Mouse (Mus musculus): Measurements from ENCODE around the gene Ptger4. TPM values are rescaled to one million over a fixed set of nuclear protein-coding genes. Genes with fewer than 3 reads are reported as not detected.
A peak's percentile ranks its signal among the peaks of the same experiment; 100 is the strongest.

Ptger4 gene
- total RNA-seq (2012; rRNA removed) (3.5 and 3.7 TPM in 2 replicates), polyA plus RNA-seq (2012; ENCODE audit: insufficient read depth in 1 of 2, insufficient read length in 2 of 2, low read depth in 1 of 2, low replicate concordance in 2 of 2, missing spikeins in 1 of 2) (1 to 10 TPM in 1 of 2 experiments, not detected in 1; 5.7 TPM)

DNA sequence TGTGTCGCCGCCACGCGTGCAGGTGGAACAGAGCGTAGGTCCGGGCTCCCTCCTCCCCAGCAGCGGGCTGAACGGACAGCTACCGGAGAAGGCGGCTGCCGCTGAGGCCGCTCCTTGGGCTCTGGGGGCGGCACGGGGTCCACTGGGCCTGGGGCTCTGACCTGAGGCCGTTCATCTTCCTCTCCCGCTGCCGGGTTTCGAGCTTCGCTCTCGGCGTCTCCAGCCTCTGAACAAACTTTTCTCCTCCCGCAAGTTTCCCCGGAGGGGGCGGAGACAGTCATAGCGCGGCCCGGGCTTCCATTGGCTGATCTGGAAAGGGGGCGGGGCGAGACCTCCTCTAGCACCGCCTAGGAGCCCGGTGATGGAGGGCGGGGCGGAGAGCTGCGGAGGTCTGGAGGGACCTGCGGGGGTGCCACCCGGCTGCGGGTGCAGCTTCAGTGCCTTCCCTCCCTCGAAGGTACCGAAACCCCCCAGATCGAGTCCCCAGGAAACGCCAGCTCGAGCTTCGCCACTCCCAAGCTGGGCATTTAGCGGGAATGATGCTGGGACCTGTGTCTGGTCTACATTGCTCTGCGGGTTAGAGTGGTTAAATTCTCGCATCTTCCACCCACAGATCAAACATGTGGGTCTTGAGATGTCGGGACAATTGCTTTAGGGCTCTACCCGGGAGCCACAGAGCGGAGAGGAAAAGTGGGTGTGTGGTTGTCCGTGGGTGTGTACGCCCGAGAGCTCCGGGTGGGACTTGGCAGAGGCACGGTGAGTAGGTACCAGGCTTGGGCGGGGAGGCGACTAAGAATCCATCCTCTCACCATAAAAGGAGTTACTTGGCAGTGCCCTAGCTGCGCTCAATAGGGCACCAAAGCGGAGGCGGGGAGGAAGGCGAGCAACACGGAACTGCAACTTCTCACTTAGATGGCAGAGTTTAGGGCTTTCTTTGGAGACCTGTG lies at the start of gene Ptger4:
TSS of gene Ptger4 (minus strand) at position 229 of the 947 bp plus-strand sequence.
- peak within 1 kb of the TSS; percentile 0; the same call in 1 of the 2 replicates for H3K27ac ChIP-seq (ENCODE audit: control insufficient read depth, low read depth, low read length)

DNA sequence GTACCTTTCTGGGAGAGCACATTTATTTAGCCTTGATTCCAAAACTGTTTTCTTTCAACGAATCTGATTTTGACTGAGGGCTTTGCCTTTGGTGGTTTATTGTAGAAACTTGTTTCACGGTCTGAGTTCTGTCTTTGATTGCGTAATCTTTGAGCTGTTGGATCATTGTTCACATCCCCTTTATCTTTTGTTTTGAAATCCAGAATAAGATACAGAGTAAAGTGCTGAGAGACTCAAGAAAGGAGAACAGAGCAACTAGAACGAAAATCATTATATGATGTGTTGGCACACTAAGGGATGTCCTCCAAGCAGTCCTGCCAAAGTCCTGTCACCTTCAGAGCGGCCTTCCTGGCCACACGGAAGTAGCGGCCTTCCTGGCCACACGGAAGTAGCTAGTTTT lies 44.4 kb upstream of the Ptger4 start:
- Histone ChIP-seq H3K27me3 (ENCODE audit: control insufficient read depth in 1 of 2, insufficient read depth in 2 of 2, low read length in 2 of 2) (peaks cover 0 to 1% of the 10 kb centered on the region in 2 experiments; a peak in 2 of 4 replicates), H3K9ac (ENCODE audit: control insufficient read depth, low read depth, low read length, poor library complexity, severe bottlenecking) (no peak overlapping the region), H3K27ac (ENCODE audit: control insufficient read depth, low read depth, low read length) (no peak overlapping the region), H3K79me2 (ENCODE audit: control insufficient read depth, insufficient read depth, low read length, poor library complexity) (no peaks in the 10 kb centered on the region), H3K4me1 (ENCODE audit: control insufficient read depth in 1 of 2, insufficient read depth in 2 of 2, low read length in 2 of 2) (no peaks in the 10 kb centered on the region), H3K4me3 (ENCODE audit: control insufficient read depth in 1 of 2, insufficient read depth in 1 of 2, low read depth in 2 of 2, low read length in 2 of 2) (no peak overlapping the region), H3K9me3 (replicated peaks; ENCODE audit: insufficient read depth, low read length) (no peaks in the 10 kb centered on the region), H3K36me3 (ENCODE audit: control insufficient read depth in 1 of 2, insufficient read depth in 2 of 2, low read length in 2 of 2) (no peaks in the 10 kb centered on the region)
- DNase-seq (ENCODE audit: low read depth, low spot score): no peak
- TF ChIP-seq CTCF (IDR thresholded peaks at IDR 0.05 in 2 of 3, conservative IDR thresholded peaks at IDR 0.05 in 1 of 3; ENCODE audit: control insufficient read depth in 1 of 3, insufficient read depth in 1 of 3, low read depth in 2 of 3, low read length in 3 of 3, poor library complexity in 1 of 3, severe bottlenecking in 1 of 3) (no peak), ZKSCAN1 (IDR thresholded peaks at IDR 0.05; ENCODE audit: low read depth, low read length) (no peak), POLR2AphosphoS5 (IDR thresholded peaks at IDR 0.05; ENCODE audit: borderline replicate concordance, low read depth, low read length) (no peak), TAL1 (IDR thresholded peaks at IDR 0.05; ENCODE audit: low read length) (no peak), ELF1 (IDR thresholded peaks at IDR 0.05; ENCODE audit: low read depth, low read length) (no peak)

More for the DNA sequence above, at the start of gene Ptger4:
- Histone ChIP-seq H3K79me2 (ENCODE audit: control insufficient read depth, insufficient read depth, low read length, poor library complexity) (peaks cover 8% of the 10 kb centered on the region), H3K27me3 (ENCODE audit: control insufficient read depth in 1 of 2, insufficient read depth in 2 of 2, low read length in 2 of 2) (no peaks in the 10 kb centered on the region), H3K4me3 (ENCODE audit: control insufficient read depth in 1 of 2, insufficient read depth in 1 of 2, low read depth in 2 of 2, low read length in 2 of 2) (peak within 1 kb of the TSS; percentile 48 to 63), H3K36me3 (ENCODE audit: control insufficient read depth in 1 of 2, insufficient read depth in 2 of 2, low read length in 2 of 2) (peaks cover 0 to 4% of the 10 kb centered on the region in 2 experiments; a peak in 1 of 4 replicates), H3K9me3 (replicated peaks; ENCODE audit: insufficient read depth, low read length) (no peaks in the 10 kb centered on the region), H3K4me1 (ENCODE audit: control insufficient read depth in 1 of 2, insufficient read depth in 2 of 2, low read length in 2 of 2) (peaks cover 0 to 6% of the 10 kb centered on the region in 2 experiments; a peak in 2 of 4 replicates), H3K9ac (ENCODE audit: control insufficient read depth, low read depth, low read length, poor library complexity, severe bottlenecking) (peak within 1 kb of the TSS; percentile 71)
- DNase-seq (ENCODE audit: low read depth, low spot score): peak; percentile 93
- TF ChIP-seq TCF12 (IDR thresholded peaks at IDR 0.05; ENCODE audit: low read depth, low read length) (peak; percentile 53; the same call in 1 of the 2 replicates), MXI1 (IDR thresholded peaks at IDR 0.05; ENCODE audit: low read depth, low read length) (0 out of 2 replicates have a peak, but pooled peaks have one; percentile 23), SIN3A (IDR thresholded peaks at IDR 0.05; ENCODE audit: low read length) (peak; percentile 59), BHLHE40 (IDR thresholded peaks at IDR 0.05; ENCODE audit: borderline replicate concordance, low read depth, low read length) (no peak), NELFE (IDR thresholded peaks at IDR 0.05; ENCODE audit: low read depth, low read length) (peak; percentile 68), ZMIZ1 (IDR thresholded peaks at IDR 0.05; ENCODE audit: low read depth, low read length) (peak; percentile 58; the same call in 1 of the 2 replicates), EP300 (IDR thresholded peaks at IDR 0.05; ENCODE audit: low read depth in 1 of 2, low read length in 2 of 2) (no peak), POLR2A (IDR thresholded peaks at IDR 0.05; ENCODE audit: control insufficient read depth in 1 of 2, insufficient read depth in 1 of 2, low read depth in 1 of 2, low read length in 2 of 2, poor library complexity in 1 of 2) (peak; percentile 70 to 81; a peak in 3 of 4 replicates), TBP (IDR thresholded peaks at IDR 0.05; ENCODE audit: low read depth, low read length) (0 out of 2 replicates have a peak, but pooled peaks have one; percentile 27)
